ENCODE assay signal across 18 mouse cellular contexts in genomic region chr11:48850240-48850639, GRCm38 (mm10). TPM values are rescaled to one million over a fixed set of nuclear protein-coding genes. Genes with fewer than 3 reads are reported as not detected.
A peak's percentile ranks its signal among the peaks of the same experiment; 100 is the strongest.
DNase-seq lines count a peak whose midpoint lies in the region; ATAC-seq lines count a peak whose summit lies in the region.
"Had no signal": no experiment of that assay in that cellular context is flagged by ENCODE, and none has a peak within 500 bp of the region (broad histone marks: within the 10 kb centered on the region; RNA-seq: fewer than 3 reads in every experiment).

No protein-coding gene starts in this region.

- H3K4me1 ChIP-seq in embryonic facial prominence, embryonic 14.5 days (ENCODE audit: control insufficient read depth, insufficient read depth, low read length): peaks cover 12% of the 10 kb centered on the region
- peaks cover 19% of the 10 kb centered on the region for H3K4me1 ChIP-seq in embryonic facial prominence, embryonic 10.5 days
- peaks cover 0 to 2% of the 10 kb centered on the region in 2 experiments; a peak in 2 of 4 replicates for H3K4me1 ChIP-seq in heart, embryonic 14.5 days (ENCODE audit: control insufficient read depth in 2 of 2, insufficient read depth in 2 of 2, low read length in 2 of 2)
- peaks cover 24% of the 10 kb centered on the region for H3K4me1 ChIP-seq in midbrain, embryonic 10.5 days
- H3K4me1 ChIP-seq in midbrain, embryonic 14.5 days (ENCODE audit: control insufficient read depth, insufficient read depth, low read length): peaks cover 22% of the 10 kb centered on the region

- H3K4me2 ChIP-seq in embryonic facial prominence, embryonic 14.5 days (ENCODE audit: low read depth, low read length): no peak overlapping the region
- peak overlapping the region; percentile 53; the same call in 1 of the 2 replicates for H3K4me2 ChIP-seq in heart, embryonic 14.5 days (ENCODE audit: low read length)
- no peak overlapping the region for H3K4me2 ChIP-seq in midbrain, embryonic 14.5 days (ENCODE audit: low read length)
- H3K4me2 ChIP-seq: embryonic facial prominence, embryonic 12.5 days; forebrain, embryonic 12.5 days; hindbrain, embryonic 13.5 days had no signal

- ATAC-seq in embryonic facial prominence, embryonic 14.5 days (ENCODE audit: low read depth): no peak
- ATAC-seq in heart, embryonic 14.5 days (ENCODE audit: insufficient number of reproducible peaks, insufficient read depth, low FRiP score, low read depth): no peak
- no peak for ATAC-seq in midbrain, embryonic 14.5 days (ENCODE audit: low FRiP score, low TSS enrichment)
- ATAC-seq: forebrain, embryonic 16.5 days; hindbrain, postnatal 0 days had no signal

- no peak overlapping the region for H3K9ac ChIP-seq in embryonic facial prominence, embryonic 14.5 days (ENCODE audit: low read depth, low read length)
- H3K9ac ChIP-seq in heart, embryonic 14.5 days (ENCODE audit: low read length): no peak overlapping the region
- H3K9ac ChIP-seq in midbrain, embryonic 14.5 days (replicated peaks; ENCODE audit: low read length): no peak overlapping the region
- H3K9ac ChIP-seq: embryonic facial prominence, embryonic 12.5 days; forebrain, embryonic 12.5 days; hindbrain, embryonic 13.5 days had no signal

- H3K4me3 ChIP-seq in embryonic facial prominence, embryonic 14.5 days (ENCODE audit: low read depth, low read length): no peak overlapping the region
- no peak overlapping the region for H3K4me3 ChIP-seq in embryonic facial prominence, embryonic 10.5 days
- no peak overlapping the region for H3K4me3 ChIP-seq in heart, embryonic 14.5 days (ENCODE audit: control insufficient read depth in 1 of 2, insufficient read depth in 1 of 2, low read depth in 1 of 2, low read length in 2 of 2)
- H3K4me3 ChIP-seq in midbrain, embryonic 10.5 days: no peak overlapping the region
- H3K4me3 ChIP-seq in midbrain, embryonic 14.5 days (replicated peaks; ENCODE audit: low read depth, low read length): no peak overlapping the region
- H3K4me3 ChIP-seq: embryonic facial prominence, embryonic 12.5 days; forebrain, embryonic 12.5 days; hindbrain, embryonic 13.5 days had no signal

- no peaks in the 10 kb centered on the region for H3K36me3 ChIP-seq in embryonic facial prominence, embryonic 14.5 days (ENCODE audit: control insufficient read depth, insufficient read depth, low read length)
- H3K36me3 ChIP-seq in embryonic facial prominence, embryonic 10.5 days (replicated peaks): no peaks in the 10 kb centered on the region
- no peaks in the 10 kb centered on the region for H3K36me3 ChIP-seq in heart, embryonic 14.5 days (ENCODE audit: control insufficient read depth, insufficient read depth, low read length)
- no peaks in the 10 kb centered on the region for H3K36me3 ChIP-seq in midbrain, embryonic 10.5 days
- H3K36me3 ChIP-seq in midbrain, embryonic 14.5 days (ENCODE audit: control insufficient read depth, insufficient read depth, low read length): no peaks in the 10 kb centered on the region
- H3K36me3 ChIP-seq: embryonic facial prominence, embryonic 12.5 days; forebrain, embryonic 12.5 days; hindbrain, embryonic 13.5 days had no signal

- WGBS in embryonic facial prominence, embryonic 14.5 days: 49% methylated on average over 2 of the region's 2 CpGs
- 61% methylated on average over 2 of the region's 2 CpGs for WGBS in embryonic facial prominence, embryonic 10.5 days
- 60% methylated on average over 2 of the region's 2 CpGs for WGBS in heart, embryonic 14.5 days
- WGBS in midbrain, embryonic 10.5 days: 60% methylated on average over 2 of the region's 2 CpGs
- WGBS in midbrain, embryonic 14.5 days: 46% methylated on average over 2 of the region's 2 CpGs

- peak; percentile 60 for DNase-seq in embryonic facial prominence, embryonic 14.5 days (ENCODE audit: low spot score)
- no peak for DNase-seq in embryonic facial prominence, embryonic 10.5 days (ENCODE audit: low spot score)
- DNase-seq in heart, postnatal 36 days: no peak
- DNase-seq in midbrain, embryonic 10.5 days (ENCODE audit: low spot score): peak; percentile 7
- no peak for DNase-seq in midbrain, embryonic 14.5 days
- no peak for DNase-seq in frontal cortex, postnatal 14 days (ENCODE audit: low spot score in 2 of 2)
- DNase-seq: adrenal gland, adult 2 months; adrenal gland, postnatal 25 days; cerebellum, adult 18-20 months; cerebellum, postnatal 10 days; embryo, embryonic 11 days; gastrocnemius, postnatal 25 days had no signal

- intact Hi-C loops in heart, postnatal 36 days (cut with DNase I): no loop called here

- no peaks in the 10 kb centered on the region for H3K9me3 ChIP-seq in embryonic facial prominence, embryonic 14.5 days (ENCODE audit: control insufficient read depth, low read length)
- H3K9me3 ChIP-seq in embryonic facial prominence, embryonic 10.5 days: no peaks in the 10 kb centered on the region
- H3K9me3 ChIP-seq in heart, embryonic 14.5 days (ENCODE audit: control insufficient read depth, low read length): no peaks in the 10 kb centered on the region
- peaks cover 7% of the 10 kb centered on the region for H3K9me3 ChIP-seq in midbrain, embryonic 10.5 days (replicated peaks)
- no peaks in the 10 kb centered on the region for H3K9me3 ChIP-seq in midbrain, embryonic 14.5 days (ENCODE audit: control insufficient read depth, low read length)
- H3K9me3 ChIP-seq: embryonic facial prominence, embryonic 12.5 days; forebrain, embryonic 12.5 days; hindbrain, embryonic 13.5 days had no signal

- H3K27me3 ChIP-seq in embryonic facial prominence, embryonic 14.5 days (replicated peaks; ENCODE audit: control insufficient read depth, insufficient read depth, low read length): peaks cover 6% of the 10 kb centered on the region; the same call in 1 of the 2 replicates
- H3K27me3 ChIP-seq in embryonic facial prominence, embryonic 10.5 days (replicated peaks; ENCODE audit: low read depth, poor library complexity, severe bottlenecking): peaks cover 34% of the 10 kb centered on the region
- peaks cover 7% of the 10 kb centered on the region; the same call in 1 of the 2 replicates for H3K27me3 ChIP-seq in heart, embryonic 14.5 days (ENCODE audit: control insufficient read depth, insufficient read depth, low read length)
- peaks cover 50% of the 10 kb centered on the region for H3K27me3 ChIP-seq in midbrain, embryonic 10.5 days (ENCODE audit: low read depth, poor library complexity, severe bottlenecking)
- H3K27me3 ChIP-seq in midbrain, embryonic 14.5 days (ENCODE audit: control insufficient read depth, insufficient read depth, low read length): no peaks in the 10 kb centered on the region

- no peak overlapping the region for H3K27ac ChIP-seq in embryonic facial prominence, embryonic 14.5 days (replicated peaks; ENCODE audit: low read depth, low read length)
- H3K27ac ChIP-seq in embryonic facial prominence, embryonic 10.5 days (replicated peaks): no peak overlapping the region
- no peak overlapping the region for H3K27ac ChIP-seq in heart, embryonic 14.5 days (replicated peaks in 1 of 2; ENCODE audit: control insufficient read depth in 1 of 2, insufficient read depth in 1 of 2, low read depth in 2 of 2, low read length in 2 of 2)
- H3K27ac ChIP-seq in midbrain, embryonic 10.5 days (replicated peaks): no peak overlapping the region
- no peak overlapping the region for H3K27ac ChIP-seq in midbrain, embryonic 14.5 days (replicated peaks; ENCODE audit: low read depth, low read length)
- H3K27ac ChIP-seq: embryonic facial prominence, embryonic 12.5 days; forebrain, embryonic 12.5 days; hindbrain, embryonic 13.5 days; hindbrain, postnatal 0 days had no signal

RNA-seq across cellular contexts. Expression of gene Irgm1, which starts 21.2 kb away (rescaled TPM):
- 6.9 and 7.6 TPM in 2 replicates for polyA plus RNA-seq in embryonic facial prominence, embryonic 14.5 days (2014; fragmentation: Nextera tagmentation; extraction: Ambion mirVana)
- polyA plus RNA-seq in embryonic facial prominence, embryonic 10.5 days (2016; fragmentation: Nextera tagmentation; extraction: Ambion mirVana): 1.1 TPM in 2 replicates
- 10.2 and 11.0 TPM in 2 replicates for polyA plus RNA-seq in heart, embryonic 14.5 days (2014; fragmentation: Nextera tagmentation; extraction: Ambion mirVana)
- 10 to 100 TPM; 12.5 to 13.5 TPM for total RNA-seq in heart, postnatal 36 days (2021)
- polyA plus RNA-seq in midbrain, embryonic 10.5 days (2016; fragmentation: Nextera tagmentation; extraction: Ambion mirVana): 1.2 and 1.6 TPM in 2 replicates
- 1.4 and 5.0 TPM in 2 replicates for polyA plus RNA-seq in midbrain, embryonic 14.5 days (2014; fragmentation: Nextera tagmentation; extraction: Ambion mirVana)

RNA-seq across cellular contexts. Expression of gene Gm12184, which starts 23.8 kb away (rescaled TPM):
- 3.4 and 4.6 TPM in 2 replicates for polyA plus RNA-seq in embryonic facial prominence, embryonic 14.5 days (2014; fragmentation: Nextera tagmentation; extraction: Ambion mirVana)
- 3.0 and 5.7 TPM in 2 replicates for polyA plus RNA-seq in embryonic facial prominence, embryonic 10.5 days (2016; fragmentation: Nextera tagmentation; extraction: Ambion mirVana)
- 5.7 and 7.0 TPM in 2 replicates for polyA plus RNA-seq in heart, embryonic 14.5 days (2014; fragmentation: Nextera tagmentation; extraction: Ambion mirVana)
- 1 to 10 TPM; 3.5 to 3.9 TPM for total RNA-seq in heart, postnatal 36 days (2021)
- polyA plus RNA-seq in midbrain, embryonic 10.5 days (2016; fragmentation: Nextera tagmentation; extraction: Ambion mirVana): 2.1 and 3.2 TPM in 2 replicates
- 3.2 and 4.5 TPM in 2 replicates for polyA plus RNA-seq in midbrain, embryonic 14.5 days (2014; fragmentation: Nextera tagmentation; extraction: Ambion mirVana)

RNA-seq across cellular contexts. Expression of gene Trim7, which starts 24.3 kb away (rescaled TPM):
- polyA plus RNA-seq in embryonic facial prominence, embryonic 14.5 days (2014; fragmentation: Nextera tagmentation; extraction: Ambion mirVana): 1.3 TPM in 2 replicates
- 0.14 and 0.16 TPM in 2 replicates for polyA plus RNA-seq in embryonic facial prominence, embryonic 10.5 days (2016; fragmentation: Nextera tagmentation; extraction: Ambion mirVana)
- 1.4 and 1.5 TPM in 2 replicates for polyA plus RNA-seq in heart, embryonic 14.5 days (2014; fragmentation: Nextera tagmentation; extraction: Ambion mirVana)
- 10 to 100 TPM; 17.8 to 26.2 TPM for total RNA-seq in heart, postnatal 36 days (2021)
- 0.32 and 0.99 TPM in 2 replicates for polyA plus RNA-seq in midbrain, embryonic 10.5 days (2016; fragmentation: Nextera tagmentation; extraction: Ambion mirVana)
- 0.75 and 1.6 TPM in 2 replicates for polyA plus RNA-seq in midbrain, embryonic 14.5 days (2014; fragmentation: Nextera tagmentation; extraction: Ambion mirVana)

RNA-seq across cellular contexts. Expression of gene Trim41, which starts 33.1 kb away (rescaled TPM):
- 5.2 and 5.3 TPM in 2 replicates for polyA plus RNA-seq in embryonic facial prominence, embryonic 14.5 days (2014; fragmentation: Nextera tagmentation; extraction: Ambion mirVana)
- polyA plus RNA-seq in embryonic facial prominence, embryonic 10.5 days (2016; fragmentation: Nextera tagmentation; extraction: Ambion mirVana): 4.2 and 4.6 TPM in 2 replicates
- 3.2 and 3.8 TPM in 2 replicates for polyA plus RNA-seq in heart, embryonic 14.5 days (2014; fragmentation: Nextera tagmentation; extraction: Ambion mirVana)
- 10 to 100 TPM; 21.0 to 22.7 TPM for total RNA-seq in heart, postnatal 36 days (2021)
- 4.7 and 5.3 TPM in 2 replicates for polyA plus RNA-seq in midbrain, embryonic 10.5 days (2016; fragmentation: Nextera tagmentation; extraction: Ambion mirVana)
- polyA plus RNA-seq in midbrain, embryonic 14.5 days (2014; fragmentation: Nextera tagmentation; extraction: Ambion mirVana): 6.3 and 8.4 TPM in 2 replicates

RNA-seq across cellular contexts. Expression of gene Rack1, which starts 50.1 kb away (rescaled TPM):
- polyA plus RNA-seq in embryonic facial prominence, embryonic 14.5 days (2014; fragmentation: Nextera tagmentation; extraction: Ambion mirVana): 912 and 926 TPM in 2 replicates
- polyA plus RNA-seq in embryonic facial prominence, embryonic 10.5 days (2016; fragmentation: Nextera tagmentation; extraction: Ambion mirVana): 838 and 844 TPM in 2 replicates
- polyA plus RNA-seq in heart, embryonic 14.5 days (2014; fragmentation: Nextera tagmentation; extraction: Ambion mirVana): 462 and 512 TPM in 2 replicates
- total RNA-seq in heart, postnatal 36 days (2021): 100 to 1,000 TPM; 385 to 411 TPM
- 659 and 788 TPM in 2 replicates for polyA plus RNA-seq in midbrain, embryonic 10.5 days (2016; fragmentation: Nextera tagmentation; extraction: Ambion mirVana)
- 505 and 506 TPM in 2 replicates for polyA plus RNA-seq in midbrain, embryonic 14.5 days (2014; fragmentation: Nextera tagmentation; extraction: Ambion mirVana)

Comparison
In these comparisons a context has a peak if more than half of its experiments do, and no peak if none do; other contexts are left out.
1. DNase-seq: peak in embryonic facial prominence, embryonic 14.5 days (single experiment) and midbrain, embryonic 10.5 days (single experiment); none in embryonic facial prominence, embryonic 10.5 days (single experiment), heart, postnatal 36 days (0 of 2), midbrain, embryonic 14.5 days (single experiment) and frontal cortex, postnatal 14 days (0 of 2).